Mouse (Mus musculus) CH12F3 (cell line): ENCODE results near the gene Nup93.

Source experiments
- in situ Hi-C: fragments of 300-500 bp; cut with MboI; formaldehyde crosslinking; loops from 2 replicates; pipeline ENCODE4 v1.14.3; 2020; ENCODE audit warnings: low sequenced_read_pairs

Gene Nup93

DNA sequence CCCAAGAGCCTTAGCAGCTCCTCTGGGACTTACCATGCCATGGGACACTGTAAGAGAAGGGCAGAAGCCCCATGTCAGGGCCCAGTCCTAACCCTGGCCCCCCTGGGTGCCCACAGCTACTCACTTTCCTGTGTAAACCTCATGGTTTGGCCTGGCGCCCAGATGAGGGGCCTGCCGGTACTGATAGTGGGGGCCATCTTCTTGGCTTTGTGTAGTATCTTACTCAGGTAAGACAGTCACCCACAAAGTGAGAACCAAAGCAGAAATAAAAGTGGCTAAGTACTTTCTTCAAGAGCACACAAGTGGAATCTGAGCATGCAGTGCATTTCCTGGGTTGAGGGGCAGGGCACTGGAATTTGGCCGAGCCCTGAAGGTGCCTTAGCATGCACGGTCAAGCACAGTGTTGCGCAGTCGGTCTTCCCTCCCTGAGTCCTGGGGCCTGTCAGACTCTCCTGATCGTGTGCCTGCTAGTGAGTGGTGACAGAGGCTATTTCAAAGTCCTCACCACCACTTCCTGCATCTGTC lies 92.7 kb downstream of the Nup93 start:
- in situ Hi-C loops = no loop called here

DNA sequence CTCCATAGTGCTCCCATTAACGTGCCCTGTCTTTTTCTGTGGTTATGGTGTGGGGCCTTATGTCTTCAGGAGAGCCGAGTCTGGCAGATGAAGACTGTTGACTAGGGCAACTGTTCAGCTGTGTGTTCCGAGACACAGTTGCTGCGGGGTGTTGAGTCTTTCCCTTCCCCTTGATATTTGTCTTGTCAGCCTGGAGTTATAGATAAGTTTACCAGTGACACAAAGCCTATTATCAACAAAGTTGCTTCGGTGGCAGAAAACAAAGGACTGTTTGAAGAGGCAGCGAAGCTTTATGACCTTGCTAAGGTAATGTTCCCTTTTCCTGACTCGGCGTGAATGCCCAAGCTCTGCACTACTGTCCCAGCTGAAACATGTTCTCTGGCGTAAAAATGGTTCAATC lies 93.3 kb downstream of the Nup93 start:
- in situ Hi-C loops = no loop called here

DNA sequence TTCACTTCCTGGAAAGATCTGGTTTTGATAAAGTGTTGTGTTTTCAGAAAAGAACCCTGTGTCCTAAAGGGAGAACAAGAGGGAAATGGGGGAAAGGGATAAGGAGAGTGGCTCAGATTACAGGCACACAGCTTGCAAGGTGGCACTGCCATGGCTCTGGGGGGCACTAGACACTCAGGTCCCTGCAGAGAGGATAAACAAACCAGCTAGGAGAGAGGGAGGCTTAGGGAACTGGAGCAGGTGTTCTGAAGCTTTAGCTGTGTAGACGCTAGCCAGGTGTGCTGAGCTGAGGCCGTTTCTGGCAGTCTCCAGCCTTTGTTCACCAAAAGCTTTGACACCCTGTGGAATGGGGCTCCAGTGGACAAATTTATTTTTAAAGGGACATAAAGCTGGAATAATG lies 99.7 kb downstream of the Nup93 start:
- in situ Hi-C loops = no loop called here

DNA sequence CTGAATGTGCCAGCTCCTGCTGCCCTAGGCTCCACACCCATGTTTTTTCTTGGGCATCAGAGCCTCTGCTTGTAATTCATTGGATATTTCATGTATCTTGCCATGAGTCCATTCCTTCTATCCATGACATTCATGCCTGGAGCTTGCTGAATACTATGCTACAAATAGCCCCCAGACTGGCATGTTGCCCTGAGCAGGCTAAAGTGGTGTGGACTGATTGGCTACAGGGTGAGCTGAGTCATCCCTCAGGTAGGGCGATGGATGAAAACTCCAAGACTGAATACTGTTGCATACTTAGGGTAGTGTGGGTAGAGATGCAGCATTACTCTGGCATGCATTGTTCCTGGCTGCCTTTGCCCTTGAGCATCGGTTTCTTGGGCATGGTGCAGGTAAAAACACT lies 102.9 kb downstream of the Nup93 start:
- in situ Hi-C loops = no loop called here

DNA sequence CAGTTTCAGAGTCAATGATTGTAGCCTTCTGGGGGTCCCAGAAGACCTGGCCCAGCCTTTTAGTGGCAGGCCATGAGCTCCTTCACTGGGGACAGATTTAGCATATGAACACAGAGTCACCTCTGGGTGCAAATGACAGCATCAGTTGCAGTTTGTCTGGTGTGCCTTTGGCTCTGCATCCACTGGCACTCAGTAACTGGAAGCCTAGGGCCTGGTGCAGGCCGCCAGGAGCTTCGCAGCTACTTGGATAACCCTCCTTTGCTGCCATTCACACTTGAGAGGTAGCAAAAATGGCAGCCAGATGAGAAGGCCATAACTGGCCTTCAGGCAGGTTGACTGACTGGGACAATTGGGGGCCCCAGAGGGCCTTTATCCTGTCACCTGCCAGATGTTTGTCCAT lies 103.3 kb downstream of the Nup93 start:
- in situ Hi-C loops = no loop called here

DNA sequence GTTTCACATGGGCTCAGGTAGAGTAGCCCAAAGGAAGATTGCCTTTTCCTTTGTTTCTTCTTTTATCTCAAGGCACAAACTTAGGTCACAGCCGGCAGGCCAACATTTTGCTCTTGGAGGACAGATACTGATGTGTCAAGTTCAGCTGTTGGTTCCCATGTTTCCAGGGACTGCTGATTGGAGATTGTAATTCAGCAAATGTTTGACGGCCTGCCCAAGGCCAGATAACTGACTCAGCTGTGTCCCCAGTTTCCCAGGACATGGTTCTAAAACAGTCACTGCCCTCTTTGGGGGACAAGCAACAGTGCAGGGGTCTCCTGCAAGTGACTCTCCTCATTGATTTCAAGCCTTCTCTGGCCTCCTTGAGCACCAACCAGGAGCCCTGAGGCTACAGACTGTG lies 105.7 kb downstream of the Nup93 start:
- in situ Hi-C loops = no loop called here

DNA sequence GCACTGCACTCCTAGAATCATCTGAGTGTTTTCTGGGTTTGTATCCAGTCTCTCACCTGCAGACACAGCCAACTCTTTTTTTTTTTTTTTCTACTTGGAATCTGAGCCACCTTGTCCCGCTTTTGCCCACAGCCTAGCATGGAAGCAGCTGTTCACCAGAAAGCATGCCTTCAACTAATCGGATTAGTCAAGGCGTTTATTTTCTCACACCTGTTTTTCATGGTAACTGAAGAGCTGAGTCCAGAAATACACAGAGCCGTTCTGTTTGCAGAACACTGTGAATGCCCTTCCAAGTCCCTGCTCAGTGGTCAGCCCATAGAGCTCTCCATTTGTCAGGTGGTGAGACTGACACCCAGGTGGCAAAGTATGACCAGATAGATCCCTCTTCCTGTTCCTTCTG lies 107.7 kb downstream of the Nup93 start:
- in situ Hi-C loops = no loop called here

DNA sequence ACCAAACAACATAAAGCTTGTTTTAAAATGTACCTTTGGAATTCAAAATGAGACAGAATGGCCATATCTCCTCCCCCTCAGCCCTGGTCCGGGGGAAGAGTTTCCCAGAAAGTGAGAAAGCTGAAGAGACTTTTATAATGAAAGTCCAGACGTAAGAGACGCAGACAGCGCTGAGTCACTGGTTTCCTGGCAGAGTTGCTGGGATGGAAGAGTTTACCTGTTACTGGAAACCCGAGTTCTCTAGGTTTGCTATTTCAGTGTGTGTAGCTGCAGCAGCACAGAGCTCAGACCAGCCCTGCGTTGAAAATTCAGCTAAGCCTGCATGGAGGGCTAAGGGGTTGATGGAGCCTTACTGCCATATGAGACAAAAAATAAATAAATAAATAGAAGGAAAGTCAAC lies 108.7 kb downstream of the Nup93 start:
- in situ Hi-C loops = no loop called here

DNA sequence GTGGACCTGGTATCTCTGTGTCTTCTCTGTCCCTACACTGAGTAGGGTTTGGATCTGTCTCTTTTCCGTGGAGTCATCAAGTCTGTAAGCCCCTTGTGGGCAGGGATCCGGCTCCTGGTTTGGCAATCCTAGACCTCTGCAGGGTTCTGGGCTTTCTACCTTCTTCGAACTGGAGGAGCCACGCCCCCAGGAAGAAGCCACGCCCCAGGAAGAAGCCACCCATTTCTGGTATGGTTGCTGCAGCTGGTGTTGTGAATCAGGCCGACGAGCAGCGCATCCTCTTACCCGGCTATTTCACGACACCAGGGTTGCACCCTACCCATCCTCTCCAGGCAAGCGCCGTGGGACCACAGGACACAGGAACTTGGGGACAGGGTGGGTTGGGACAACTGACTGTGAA lies 109.7 kb downstream of the Nup93 start:
- in situ Hi-C loops = no loop called here

DNA sequence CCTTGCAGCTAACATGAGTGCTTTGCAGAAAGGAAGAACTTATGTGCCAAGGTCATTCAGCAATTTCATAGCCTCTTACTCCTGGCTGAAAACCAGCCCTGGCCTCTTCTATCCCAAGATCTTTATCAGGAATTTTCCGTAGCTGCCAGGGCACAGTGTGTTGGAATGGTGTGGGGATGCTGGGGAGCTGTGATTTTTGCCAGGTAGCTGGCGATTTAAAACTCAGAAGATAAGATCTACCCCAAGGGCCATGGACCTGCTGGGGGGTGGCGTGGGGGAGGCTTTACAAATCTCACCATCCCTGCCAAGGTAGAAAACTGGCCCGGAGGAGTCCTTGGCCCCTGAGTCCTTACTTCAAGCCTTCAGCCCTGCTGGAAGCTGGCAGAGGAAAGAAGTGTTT lies 111.7 kb downstream of the Nup93 start:
- in situ Hi-C loops = loop anchor here (5.0 kb wide), 1 partner anchor 166 kb away; no protein-coding TSS in a partner anchor

DNA sequence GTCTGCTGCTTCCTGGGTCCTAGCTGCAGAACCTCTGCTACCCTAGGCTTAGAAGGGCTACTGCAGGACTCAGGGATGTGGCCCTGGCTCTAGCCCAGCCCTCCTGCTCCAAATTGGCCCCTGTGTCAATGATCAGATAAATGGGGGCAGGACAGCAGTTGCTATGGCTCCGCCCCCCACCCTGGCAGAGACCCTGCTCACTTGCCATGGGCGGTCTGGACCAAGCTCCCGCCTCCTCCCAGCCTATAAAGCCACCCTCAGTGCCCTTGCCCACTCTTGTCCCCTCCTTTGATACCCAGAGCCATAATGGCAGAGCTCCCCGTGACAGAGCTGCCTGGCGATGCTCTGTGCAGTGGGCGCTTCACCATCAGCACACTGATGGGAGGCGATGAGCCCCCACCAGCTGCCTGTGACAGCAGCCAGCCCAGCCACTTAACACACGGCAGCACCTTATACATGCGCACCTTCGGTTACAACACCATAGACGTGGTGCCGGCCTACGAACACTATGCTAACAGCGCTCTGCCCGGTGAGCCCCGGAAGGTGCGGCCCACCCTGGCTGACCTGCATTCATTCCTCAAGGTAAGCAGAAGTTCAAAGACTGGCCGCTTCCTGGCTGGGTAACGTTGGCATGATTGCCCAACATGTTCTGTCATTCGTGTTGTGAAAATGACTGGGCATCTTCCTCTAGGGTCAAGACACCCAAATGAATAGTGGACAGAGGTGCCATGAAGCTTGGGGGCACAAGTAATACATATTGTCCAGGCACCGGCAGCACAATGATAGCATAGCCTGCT lies 114.8 kb downstream of the Nup93 start, which contains the start of gene Slc12a3:
Gene Slc12a3, plus strand, starts transcription at position 270 of the 797 bp plus-strand sequence.
- in situ Hi-C loops = loop anchor here (5.0 kb wide), 1 partner anchor 163 kb away; no protein-coding TSS in a partner anchor

DNA sequence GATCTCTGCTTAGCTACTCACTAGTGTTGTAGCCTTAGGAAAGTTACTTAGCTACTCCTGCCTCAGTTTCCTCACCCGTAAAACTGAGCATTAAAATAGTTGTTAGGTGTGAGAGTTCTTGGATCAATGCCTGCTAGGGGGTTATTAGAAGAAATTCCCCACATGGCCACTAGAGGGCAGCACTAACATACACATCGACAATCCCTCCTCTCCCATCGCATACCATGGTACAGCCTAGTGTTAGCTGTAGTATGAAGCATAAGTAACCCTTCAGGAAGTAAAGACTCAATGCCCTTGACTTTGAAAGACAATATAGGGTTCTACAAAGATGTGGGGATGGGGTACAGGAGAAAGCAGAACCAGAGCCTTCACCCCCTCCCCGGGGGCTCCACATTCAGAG lies 116.4 kb downstream of the Nup93 start:
- in situ Hi-C loops = loop anchor here (5.0 kb wide), 1 partner anchor 72 kb away; no protein-coding TSS in a partner anchor

DNA sequence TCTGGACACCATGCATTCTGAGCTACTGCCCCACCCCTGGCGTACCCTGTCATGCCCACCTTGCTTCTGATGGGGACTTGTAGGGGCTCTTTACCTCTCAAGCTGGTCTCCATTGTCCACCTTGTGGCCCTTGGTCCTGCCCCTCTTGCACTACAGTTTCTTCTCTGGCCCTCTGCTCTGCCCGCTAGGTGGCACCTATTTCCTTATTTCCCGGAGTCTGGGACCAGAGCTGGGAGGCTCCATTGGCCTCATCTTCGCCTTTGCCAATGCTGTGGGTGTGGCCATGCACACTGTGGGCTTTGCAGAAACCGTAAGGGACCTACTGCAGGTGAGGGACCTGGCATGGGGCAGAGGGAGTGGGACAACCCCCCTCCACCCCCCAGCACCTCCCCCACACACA lies 119.0 kb downstream of the Nup93 start:
- in situ Hi-C loops = loop anchor here (5.0 kb wide), 1 partner anchor 69 kb away; no protein-coding TSS in a partner anchor

DNA sequence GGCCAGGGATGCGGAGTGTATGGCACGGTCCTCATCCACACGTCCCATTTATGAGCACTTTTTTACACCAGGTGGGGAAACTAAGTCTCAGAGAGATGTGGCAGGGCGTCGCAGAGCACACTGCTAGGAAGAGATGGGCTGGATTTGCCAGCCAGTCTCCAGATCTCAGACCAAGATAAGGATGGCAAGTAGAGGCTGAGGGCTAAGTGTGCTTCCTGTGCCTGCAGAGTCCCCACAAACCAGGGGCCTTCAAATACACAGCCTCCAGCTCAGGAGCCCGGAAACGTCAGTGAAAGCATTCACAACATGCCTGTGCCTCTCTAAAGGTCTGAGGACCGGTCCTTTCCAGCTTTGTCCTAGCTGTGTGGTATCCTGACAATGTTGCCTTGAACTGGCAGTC lies 123.2 kb downstream of the Nup93 start:
- in situ Hi-C loops = no loop called here

DNA sequence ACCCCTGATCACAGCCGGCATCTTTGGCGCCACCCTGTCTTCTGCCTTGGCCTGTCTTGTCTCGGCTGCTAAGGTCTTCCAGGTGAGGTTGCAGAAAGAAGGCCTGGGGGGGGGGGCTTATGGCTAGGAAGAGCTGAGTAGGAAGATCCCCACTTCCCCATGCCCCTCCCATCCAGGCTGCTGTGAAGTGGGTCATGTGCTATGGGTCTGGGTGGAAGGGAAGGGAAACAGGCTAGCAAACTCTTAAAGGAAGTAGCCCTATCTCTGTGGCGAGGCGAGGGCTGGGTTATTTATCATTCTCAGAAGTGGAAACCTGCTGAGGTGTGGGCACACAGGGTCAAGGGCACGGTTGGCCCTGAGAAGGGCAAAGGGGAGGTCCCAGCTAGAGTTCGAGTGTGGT lies 126.4 kb downstream of the Nup93 start:
- in situ Hi-C loops = no loop called here

DNA sequence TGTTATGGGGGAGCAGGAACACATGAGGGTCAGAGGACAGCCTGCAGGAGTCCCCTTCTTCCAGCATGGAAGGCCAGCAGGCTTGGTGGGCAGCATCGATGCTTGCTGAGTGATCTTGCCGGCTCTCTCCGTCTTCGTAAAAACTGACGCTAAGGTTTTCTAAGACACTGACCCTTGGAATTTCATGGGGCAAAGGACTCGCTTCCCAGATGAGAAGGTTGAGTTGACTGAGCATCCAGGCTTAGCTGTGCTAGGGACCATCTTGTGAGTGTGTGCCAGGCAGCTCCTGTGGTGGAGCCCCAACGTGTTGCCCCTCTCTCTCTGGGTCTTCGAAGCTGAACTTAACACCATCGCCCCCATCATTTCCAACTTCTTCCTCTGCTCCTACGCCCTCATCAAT lies 128.3 kb downstream of the Nup93 start:
- in situ Hi-C loops = no loop called here

DNA sequence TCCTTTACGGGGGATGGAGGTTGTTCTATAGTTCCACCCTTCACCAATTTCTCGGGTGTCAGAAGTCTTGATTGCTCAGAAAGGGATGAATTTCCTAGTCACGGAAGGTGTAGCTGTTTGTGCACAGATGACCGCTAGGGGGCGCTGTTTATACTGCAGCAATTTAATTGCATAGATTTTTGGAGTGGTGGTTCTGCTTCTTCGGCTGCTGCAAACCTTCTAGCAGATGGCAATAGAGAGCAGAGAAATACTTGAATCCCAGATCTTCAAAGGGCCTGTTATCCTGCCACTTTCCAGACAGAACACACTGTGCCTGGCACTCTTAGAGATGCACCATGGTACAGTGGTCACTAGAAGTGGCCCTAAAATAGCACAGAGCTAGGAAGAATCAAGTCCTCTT lies 128.9 kb downstream of the Nup93 start:
- in situ Hi-C loops = no loop called here

DNA sequence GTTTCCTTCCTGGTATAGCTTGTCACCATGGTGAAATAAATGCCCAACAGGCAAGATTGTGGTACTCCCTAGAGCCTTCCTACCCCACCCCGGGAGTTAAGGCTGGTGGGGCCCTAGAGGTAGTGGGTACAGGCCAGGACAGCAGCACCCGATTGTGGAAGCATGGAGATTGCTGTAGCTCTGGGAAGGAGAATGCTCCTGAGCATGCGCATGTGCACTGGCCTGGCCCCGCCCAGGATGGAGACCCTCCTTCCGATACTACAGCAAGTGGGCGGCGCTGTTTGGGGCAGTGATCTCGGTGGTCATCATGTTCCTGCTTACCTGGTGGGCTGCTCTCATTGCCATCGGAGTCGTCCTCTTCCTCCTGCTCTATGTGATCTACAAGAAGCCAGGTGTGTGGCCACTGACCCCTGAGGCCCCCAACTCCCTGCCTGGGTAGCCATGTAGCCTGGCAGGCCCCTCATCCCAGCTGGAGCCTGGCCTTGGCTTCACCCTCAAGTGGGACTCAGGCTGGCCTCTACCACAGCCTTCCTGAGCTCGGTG lies 129.5 kb downstream of the Nup93 start:
- in situ Hi-C loops = no loop called here

DNA sequence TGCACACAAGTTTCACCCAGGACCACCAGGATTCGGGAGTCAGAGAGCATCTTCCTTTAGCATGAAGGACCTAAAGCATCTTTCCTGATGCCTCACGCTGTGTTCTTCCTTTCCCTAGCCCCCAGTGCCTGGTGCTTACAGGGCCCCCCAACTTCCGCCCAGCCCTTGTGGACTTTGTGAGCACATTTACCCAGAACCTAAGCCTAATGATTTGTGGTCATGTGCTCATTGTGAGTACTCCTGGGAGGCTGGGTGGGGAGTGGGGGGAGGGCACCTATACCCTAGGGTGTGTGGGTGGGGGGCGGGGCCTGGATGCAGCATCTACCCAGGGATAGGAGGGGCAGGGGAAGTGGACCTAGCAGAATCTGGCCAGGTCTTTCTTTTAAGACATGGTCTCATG lies 131.3 kb downstream of the Nup93 start:
- in situ Hi-C loops = no loop called here

DNA sequence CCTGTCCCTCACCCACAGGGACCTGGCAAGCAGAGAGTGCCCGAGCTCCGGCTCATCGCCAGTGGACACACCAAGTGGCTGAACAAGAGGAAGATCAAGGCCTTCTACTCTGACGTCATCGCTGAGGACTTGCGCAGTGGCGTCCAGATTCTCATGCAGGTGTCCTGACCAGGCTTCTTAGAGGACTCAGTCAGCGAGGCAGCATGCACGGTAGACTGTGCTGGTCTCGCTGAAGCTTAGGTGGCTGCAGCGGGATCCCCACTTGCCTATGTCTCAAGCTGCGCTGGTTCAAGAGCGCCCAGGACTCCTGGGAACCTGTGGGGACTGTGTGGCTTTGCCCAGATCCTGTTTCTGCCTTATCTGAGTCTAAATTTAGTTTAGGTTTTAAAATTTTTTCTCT lies 131.9 kb downstream of the Nup93 start:
- in situ Hi-C loops = no loop called here

DNA sequence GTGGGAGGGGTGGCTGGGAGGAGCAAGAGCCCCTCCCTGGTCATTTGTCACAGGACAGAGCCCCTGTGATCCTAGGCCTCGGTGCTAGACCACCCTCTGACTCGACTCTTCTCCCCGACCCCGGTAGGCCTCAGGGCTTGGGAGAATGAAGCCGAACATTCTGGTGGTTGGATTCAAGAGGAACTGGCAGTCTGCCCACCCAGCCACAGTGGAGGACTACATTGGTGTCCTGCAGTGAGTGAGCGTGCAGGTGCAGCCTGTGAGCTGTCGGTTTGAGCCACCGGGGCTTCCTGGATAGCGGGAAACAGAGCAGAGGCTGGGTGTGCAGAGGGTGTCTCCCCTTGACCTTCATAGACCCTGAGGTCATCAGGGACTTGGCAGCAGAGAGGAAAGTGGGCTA lies 134.1 kb downstream of the Nup93 start:
- in situ Hi-C loops = no loop called here

DNA sequence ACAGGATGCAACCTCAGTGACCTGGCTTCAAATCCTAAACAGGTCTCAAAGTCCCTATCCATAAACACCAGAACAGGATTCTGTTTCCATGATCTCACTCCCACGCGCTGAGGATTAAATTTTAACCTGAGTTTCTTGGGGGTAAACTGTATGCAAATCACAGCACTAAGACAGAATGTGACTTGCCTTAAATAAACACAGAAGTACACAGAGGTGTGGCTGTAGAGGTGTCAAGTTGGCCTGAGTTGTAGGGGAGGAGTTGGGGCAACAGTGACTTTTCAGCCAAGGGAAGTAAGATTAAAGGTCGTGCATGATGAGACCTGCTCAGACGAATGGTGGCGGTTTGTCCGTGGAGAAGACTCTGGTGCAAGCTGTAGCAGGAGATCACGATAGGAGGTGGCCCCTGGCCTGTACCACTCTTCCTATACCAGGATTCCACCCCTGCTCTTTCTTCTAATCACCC lies 139.7 kb downstream of the Nup93 start:
- in situ Hi-C loops = no loop called here
